Mouse (Mus musculus) liver, embryonic 12.5 days (tissue): ENCODE data around the gene Sec23b. TPM values are rescaled to one million over a fixed set of nuclear protein-coding genes. Genes with fewer than 3 reads are reported as not detected.
A peak's percentile ranks its signal among the peaks of the same experiment; 100 is the strongest.
"Not testable (repeated sequence)": the region's sequence is repeated elsewhere in the genome, so short reads cannot be mapped to it uniquely, and the experiment has no call there.

Source experiments
- ATAC-seq: fragments of 200-750 bp; cut with Nextera tagmentation; 2 replicates; pipeline ENCODE4 v1.8.0; 2017; ENCODE audit warnings: moderate number of reproducible peaks, mild to moderate bottlenecking, moderate library complexity
- H3K27ac ChIP-seq: fragments of 300-500 bp; sonication (generic); 2 replicates; pipeline ENCODE4 v1.5.1; 2016; ENCODE audit warnings: mild to moderate bottlenecking
- H3K27me3 ChIP-seq: fragments of 300-500 bp; sonication (generic); replicated peaks from 2 replicates; pipeline ENCODE4 v1.6.1; 2016; ENCODE audit warnings: mild to moderate bottlenecking, moderate library complexity
- H3K36me3 ChIP-seq: fragments of 300-500 bp; sonication (generic); 2 replicates; pipeline ENCODE4 v1.6.1; 2016; ENCODE audit warnings: mild to moderate bottlenecking, moderate library complexity
- H3K4me1 ChIP-seq: fragments of 300-500 bp; sonication (generic); 2 replicates; pipeline ENCODE4 v1.6.1; 2016
- H3K4me2 ChIP-seq: fragments of 300-500 bp; sonication (generic); 2 replicates; pipeline ENCODE4 v1.6.1; 2016; ENCODE audit warnings: mild to moderate bottlenecking, moderate library complexity
- H3K4me3 ChIP-seq: fragments of 300-500 bp; sonication (generic); 2 replicates; pipeline ENCODE4 v1.5.1; 2016; ENCODE audit warnings: mild to moderate bottlenecking, moderate library complexity
- H3K9ac ChIP-seq: fragments of 300-500 bp; sonication (generic); 2 replicates; pipeline ENCODE4 v1.6.1; 2016; ENCODE audit warnings: mild to moderate bottlenecking, moderate library complexity
- H3K9me3 ChIP-seq: fragments of 300-500 bp; sonication (generic); replicated peaks from 2 replicates; pipeline ENCODE4 v1.6.1; 2016; ENCODE audit warnings: mild to moderate bottlenecking, moderate library complexity
- WGBS: fragments of 180-500 bp; shearing (Covaris S2); methylation state at CpG from one replicate; pipeline ENCODE4 v1.1.7; 2016; ENCODE audit not compliant: insufficient replicate concordance; 5-methylcytosine and 5-hydroxymethylcytosine counted together
- polyA plus RNA-seq: library from polyadenylated mRNA; unstranded; fragments of >200 nt; fragmentation: Nextera tagmentation; extraction: Ambion mirVana; gene quantifications from 2 replicates; pipeline ENCODE4 v1.2.1, GENCODE M21; 2016

Sec23b gene
- polyA plus RNA-seq, 1 experiment from 2014 or later = 73.1 TPM

DNA sequence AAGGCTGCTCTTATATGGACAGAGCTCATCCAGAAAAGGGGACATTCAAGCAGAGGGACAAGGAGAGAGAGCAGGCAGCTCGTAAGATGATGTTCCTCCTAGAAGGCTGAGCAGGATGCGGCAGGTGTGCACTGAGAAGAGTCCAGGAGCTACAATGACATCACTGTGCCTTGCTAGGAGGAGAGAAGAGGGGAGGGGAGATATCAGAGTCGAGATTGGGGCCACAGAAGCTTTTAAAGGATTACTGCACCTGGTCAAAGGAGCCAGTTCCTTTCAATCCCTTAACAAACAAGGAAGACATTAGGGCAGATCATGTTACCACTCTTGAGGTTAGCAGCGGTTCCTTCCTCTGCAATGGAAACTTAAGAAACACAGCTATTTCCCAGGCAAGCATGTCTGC lies 8.5 kb upstream of the Sec23b start:
- no peaks in the 10 kb centered on the region for H3K27me3 ChIP-seq
- no peak overlapping the region for H3K4me2 ChIP-seq
- no peak overlapping the region for H3K4me3 ChIP-seq
- no peaks in the 10 kb centered on the region for H3K9me3 ChIP-seq
- H3K4me1 ChIP-seq = peaks cover 9% of the 10 kb centered on the region; the same call in 1 of the 2 replicates
- no peak for ATAC-seq
- H3K27ac ChIP-seq = no peak overlapping the region
- H3K9ac ChIP-seq = no peak overlapping the region
- 65% methylated on average over 4 of the region's 4 CpGs for WGBS
- peaks cover 9% of the 10 kb centered on the region for H3K36me3 ChIP-seq

DNA sequence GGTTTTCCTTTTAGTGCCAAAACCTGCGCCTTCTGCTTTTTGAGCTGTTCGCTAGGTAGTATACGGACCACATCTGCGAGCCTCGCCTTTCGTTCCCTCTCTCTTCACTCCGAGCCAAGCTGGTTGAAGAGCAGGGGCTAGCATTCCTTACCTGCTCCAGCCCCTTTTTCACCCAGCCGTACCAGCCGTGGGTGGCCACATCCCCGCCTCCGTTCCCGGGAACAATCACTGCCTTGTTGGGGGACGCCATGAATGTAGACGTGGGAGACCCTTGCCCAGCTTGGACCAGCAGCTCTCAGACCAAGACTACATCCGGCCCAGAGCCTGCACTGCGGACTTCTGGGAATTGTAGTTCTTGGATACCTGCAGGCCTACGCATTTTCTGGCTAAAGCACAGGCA lies 5.5 kb upstream of the Sec23b start, which contains the start of gene Rbbp9:
TSS of gene Rbbp9 (minus strand) at position 341 of the 400 bp plus-strand sequence.
- H3K4me1 ChIP-seq = peaks cover 13% of the 10 kb centered on the region
- peak within 1 kb of the TSS; percentile 72 for H3K4me3 ChIP-seq
- H3K9me3 ChIP-seq = no peaks in the 10 kb centered on the region
- no peaks in the 10 kb centered on the region for H3K27me3 ChIP-seq
- peaks cover 5% of the 10 kb centered on the region; the same call in 1 of the 2 replicates for H3K36me3 ChIP-seq
- H3K27ac ChIP-seq = peak within 1 kb of the TSS; percentile 60
- peak within 1 kb of the TSS; percentile 80 for H3K4me2 ChIP-seq
- WGBS = 2% methylated on average over 17 of the region's 17 CpGs
- H3K9ac ChIP-seq = peak within 1 kb of the TSS; percentile 72
- ATAC-seq = peak; percentile 79

DNA sequence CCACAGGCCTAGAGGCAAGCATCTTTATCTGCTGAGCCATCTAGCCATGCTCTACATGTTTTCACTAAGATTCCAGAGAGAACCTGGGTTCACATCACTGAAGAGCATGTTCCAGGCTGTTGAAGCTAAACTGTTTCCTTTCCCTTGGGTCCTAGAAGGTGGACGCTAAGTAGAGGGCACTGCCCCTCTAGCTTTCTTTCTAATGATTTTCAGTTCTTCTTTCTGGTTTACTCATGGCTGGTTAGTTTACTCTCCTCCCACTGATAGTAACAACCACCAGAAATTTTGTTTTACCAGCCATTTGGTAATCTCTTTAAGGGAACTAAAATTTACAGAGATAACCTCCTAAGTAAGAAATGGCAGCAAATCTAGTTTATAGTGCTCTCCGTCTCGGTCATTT lies 2.1 kb upstream of the Sec23b start:
- no peak overlapping the region for H3K4me2 ChIP-seq
- no peaks in the 10 kb centered on the region for H3K9me3 ChIP-seq
- no peaks in the 10 kb centered on the region; the same call in 1 of the 2 replicates for H3K36me3 ChIP-seq
- no peak overlapping the region for H3K4me3 ChIP-seq
- no peaks in the 10 kb centered on the region for H3K27me3 ChIP-seq
- WGBS = 93% methylated on average over 3 of the region's 3 CpGs
- H3K9ac ChIP-seq = no peak overlapping the region
- no peak overlapping the region for H3K27ac ChIP-seq
- peaks cover 30% of the 10 kb centered on the region for H3K4me1 ChIP-seq
- ATAC-seq = no peak

DNA sequence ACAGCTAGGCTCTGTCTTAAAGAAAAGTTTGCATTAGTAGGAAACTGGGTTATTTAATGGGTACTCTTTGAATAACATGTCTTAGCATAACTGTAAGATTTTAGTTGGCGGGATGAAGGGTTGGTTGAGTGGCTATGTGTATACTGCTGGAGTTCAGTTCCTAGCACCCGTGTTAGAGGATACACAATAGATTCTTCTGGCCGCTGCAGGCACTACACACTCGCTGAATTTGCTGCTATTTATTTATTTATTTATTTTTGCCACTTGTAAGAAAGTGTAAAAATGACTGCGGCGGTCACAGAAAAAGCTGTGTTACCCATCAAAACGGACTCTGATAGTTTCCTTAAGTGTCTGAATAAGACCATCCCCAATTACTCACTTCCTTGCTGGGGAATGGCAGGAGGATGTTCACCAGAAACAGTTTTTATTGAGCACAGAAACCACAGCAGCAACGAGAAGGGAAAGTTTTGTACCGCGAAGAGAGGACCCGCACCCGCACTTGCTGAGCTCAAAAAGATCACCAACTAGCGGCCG lies 676 bp upstream of the Sec23b start:
- H3K36me3 ChIP-seq = peaks cover 14% of the 10 kb centered on the region
- no peaks in the 10 kb centered on the region for H3K9me3 ChIP-seq
- H3K4me3 ChIP-seq = peak overlapping the region; percentile 82
- H3K27me3 ChIP-seq = no peaks in the 10 kb centered on the region
- peak overlapping the region; percentile 71 for H3K4me2 ChIP-seq
- H3K4me1 ChIP-seq = peaks cover 25% of the 10 kb centered on the region
- H3K27ac ChIP-seq = peak overlapping the region; percentile 80
- H3K9ac ChIP-seq = peak overlapping the region; percentile 84
- 2% methylated on average over 14 of the region's 14 CpGs for WGBS
- no peak; the same call in 1 of the 2 replicates for ATAC-seq

DNA sequence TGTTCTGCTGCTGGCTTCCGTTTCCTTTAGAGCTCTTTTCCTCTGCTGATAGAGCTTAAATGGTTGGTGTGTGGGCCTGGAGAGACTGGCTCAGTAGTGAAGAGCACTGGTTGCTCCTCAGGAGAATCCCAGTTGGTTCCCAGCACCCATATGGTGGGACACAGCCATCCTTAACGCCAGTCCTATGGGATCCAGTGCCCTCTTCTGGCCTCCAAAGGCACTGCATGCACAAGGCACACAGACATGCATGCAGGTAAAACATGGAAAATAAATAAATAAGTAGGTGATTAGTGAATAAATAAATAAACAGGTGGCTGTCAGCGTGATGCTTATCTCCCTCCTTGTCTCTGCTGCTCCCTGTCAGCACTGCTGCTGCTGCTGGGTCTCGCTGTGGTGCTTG lies 32.7 kb downstream of the Sec23b start:
- peaks cover 4% of the 10 kb centered on the region for H3K4me1 ChIP-seq
- H3K9me3 ChIP-seq = no peaks in the 10 kb centered on the region
- no peaks in the 10 kb centered on the region for H3K27me3 ChIP-seq
- WGBS = 67% methylated on average over 4 of the region's 4 CpGs
- no peak overlapping the region for H3K4me2 ChIP-seq
- no peak overlapping the region for H3K4me3 ChIP-seq
- H3K9ac ChIP-seq = no peak overlapping the region
- peaks cover 75% of the 10 kb centered on the region for H3K36me3 ChIP-seq
- H3K27ac ChIP-seq = no peak overlapping the region
- no peak for ATAC-seq

DNA sequence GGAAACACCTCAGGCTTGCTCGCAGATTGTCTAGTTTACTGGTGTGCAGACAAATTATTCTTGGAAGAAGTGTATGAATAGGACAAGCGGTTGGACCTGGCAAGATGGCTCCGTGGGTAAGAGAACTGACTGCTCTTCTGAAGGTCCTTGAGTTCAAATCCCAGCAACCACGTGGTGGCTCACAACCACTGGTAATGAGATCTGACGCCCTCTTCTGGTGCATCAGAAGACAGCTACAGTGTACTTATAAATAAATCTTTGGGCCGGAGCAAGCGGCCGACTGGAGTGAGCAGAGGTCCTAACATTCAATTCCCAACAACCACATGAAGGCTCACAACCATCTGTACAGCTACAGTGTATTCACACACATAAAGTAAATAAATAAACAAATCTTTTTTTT lies 37.0 kb downstream of the Sec23b start:
- peaks cover 13% of the 10 kb centered on the region for H3K4me1 ChIP-seq
- H3K36me3 ChIP-seq = peaks cover 40% of the 10 kb centered on the region
- H3K4me2 ChIP-seq, ATAC-seq, H3K9me3 ChIP-seq, H3K27me3 ChIP-seq, H3K4me3 ChIP-seq, H3K9ac ChIP-seq, H3K27ac ChIP-seq: not testable (repeated sequence)
- 61% methylated on average over 8 of the region's 8 CpGs for WGBS

DNA sequence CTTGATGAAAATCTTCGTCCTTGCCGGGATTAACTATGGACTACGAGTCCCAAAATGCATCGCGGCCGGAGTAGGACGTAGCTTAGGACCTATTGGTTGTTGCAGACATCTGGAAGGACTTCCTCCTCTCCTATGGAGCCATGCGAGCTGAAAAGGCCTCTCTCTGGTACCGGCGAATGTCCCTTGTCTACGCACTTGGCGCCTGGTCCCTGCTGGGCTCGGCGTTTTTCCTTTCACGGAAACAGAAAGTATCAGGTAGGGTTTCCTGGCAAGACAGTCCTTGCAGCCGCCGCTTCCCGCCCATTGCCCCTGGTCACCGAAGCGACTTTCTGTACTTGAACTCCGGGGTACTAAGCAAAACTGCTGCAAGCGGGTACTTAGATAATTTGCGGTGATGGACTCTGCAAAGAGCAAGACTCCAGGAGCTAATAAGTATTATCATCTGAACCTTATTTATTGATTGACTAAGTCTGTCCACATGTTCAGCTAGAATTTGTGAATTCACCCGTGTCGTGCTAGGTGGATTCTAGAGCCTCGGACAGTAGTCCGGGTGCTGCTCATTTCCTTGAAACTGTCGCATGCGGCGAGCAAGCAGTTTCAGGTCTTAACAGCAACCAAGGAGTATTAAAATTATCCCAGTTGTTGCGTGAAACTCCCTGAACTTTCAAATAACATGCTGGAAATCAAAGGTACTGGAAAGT lies 38.1 kb downstream of the Sec23b start, which contains the start of gene Smim26:
TSS of gene Smim26 (plus strand) at position 104 of the 701 bp plus-strand sequence.
- Histone ChIP-seq H3K4me2 (peak within 1 kb of the TSS; percentile 65), H3K4me3 (peak within 1 kb of the TSS; percentile 71), H3K4me1 (peaks cover 13% of the 10 kb centered on the region), H3K27me3 (no peaks in the 10 kb centered on the region), H3K27ac (no peak within 1 kb of the TSS), H3K9me3 (no peaks in the 10 kb centered on the region), H3K9ac (peak within 1 kb of the TSS; percentile 76), H3K36me3 (peaks cover 29% of the 10 kb centered on the region)
- peak; percentile 96 for ATAC-seq
- WGBS = under 1% methylated on average over 31 of the region's 31 CpGs

DNA sequence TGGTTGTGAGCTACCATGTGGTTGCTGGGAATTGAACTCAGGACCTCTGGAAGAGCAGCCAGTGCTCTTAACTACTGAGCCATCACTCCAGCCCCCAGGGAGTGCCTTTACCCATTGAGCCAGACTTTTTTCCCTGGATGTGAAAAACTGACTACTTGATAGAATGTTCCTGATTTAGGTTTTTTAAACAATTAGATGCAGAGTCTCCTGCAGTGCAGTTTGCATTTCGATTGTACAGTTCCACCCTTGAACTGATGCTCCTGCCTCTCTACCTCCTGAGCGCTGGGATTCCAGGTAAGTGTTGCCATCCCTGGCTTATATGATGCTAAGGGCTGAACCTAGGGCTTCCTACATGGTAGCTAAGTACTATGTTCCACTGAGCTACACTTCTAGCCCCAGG lies 42.0 kb downstream of the Sec23b start:
- 62% methylated on average over 2 of the region's 2 CpGs for WGBS
- Histone ChIP-seq H3K27ac (no peak overlapping the region), H3K4me1 (peaks cover 26% of the 10 kb centered on the region), H3K4me3 (no peak overlapping the region), H3K36me3 (peaks cover 5% of the 10 kb centered on the region; the same call in 1 of the 2 replicates), H3K4me2 (no peak overlapping the region), H3K27me3 (no peaks in the 10 kb centered on the region), H3K9me3 (no peaks in the 10 kb centered on the region), H3K9ac (no peak overlapping the region)
- no peak for ATAC-seq

DNA sequence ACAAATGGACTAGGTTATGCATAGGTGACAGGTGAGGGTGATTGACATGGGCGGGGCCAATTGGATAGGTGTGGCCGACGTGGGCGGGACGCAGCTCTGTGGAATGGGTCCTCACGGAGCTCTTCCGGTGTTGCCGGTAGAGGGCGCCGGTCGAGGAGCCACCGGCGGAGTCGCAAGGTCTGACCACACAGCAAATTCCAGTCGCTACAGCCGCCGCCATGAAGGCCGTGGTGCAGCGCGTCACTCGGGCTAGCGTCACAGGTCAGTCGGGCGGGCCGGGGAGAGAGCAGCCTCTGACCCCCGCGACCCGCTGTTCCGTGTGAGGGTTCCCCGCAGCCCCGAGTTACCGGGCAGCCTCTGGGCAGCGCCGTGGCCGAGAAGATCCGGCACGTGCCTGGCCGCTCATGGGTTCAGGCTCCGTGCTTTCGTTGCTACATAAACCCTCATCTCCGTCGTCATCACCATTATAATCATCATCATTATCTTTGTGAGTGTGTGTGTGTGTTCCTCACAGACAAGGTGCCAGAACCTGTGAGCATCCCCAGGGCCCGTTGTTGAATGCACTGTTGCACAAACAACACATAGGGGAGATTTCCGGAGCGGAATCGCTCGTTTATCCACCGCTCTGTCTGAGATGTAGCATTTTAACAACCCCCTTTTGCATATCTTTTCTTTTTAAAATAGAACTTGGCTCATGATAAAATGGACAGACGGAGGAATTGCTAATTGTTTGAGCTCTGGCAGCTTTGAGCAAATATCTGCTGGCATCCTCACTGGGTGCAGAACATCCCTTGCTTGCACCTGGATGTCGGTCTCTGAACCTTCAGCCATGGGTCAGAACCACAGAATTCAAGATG lies 44.0 kb downstream of the Sec23b start, which contains the start of gene Dtd1:
TSS of gene Dtd1 (plus strand) at position 67 of the 857 bp plus-strand sequence.
- peak within 1 kb of the TSS; percentile 73 for H3K4me3 ChIP-seq
- peak within 1 kb of the TSS; percentile 85 for H3K9ac ChIP-seq
- H3K4me2 ChIP-seq = peak within 1 kb of the TSS; percentile 81
- 3% methylated on average over 50 of the region's 50 CpGs for WGBS
- peaks cover 14% of the 10 kb centered on the region for H3K4me1 ChIP-seq
- H3K27ac ChIP-seq = peak within 1 kb of the TSS; percentile 68
- H3K36me3 ChIP-seq = peaks cover 5% of the 10 kb centered on the region; the same call in 1 of the 2 replicates
- no peaks in the 10 kb centered on the region for H3K27me3 ChIP-seq
- ATAC-seq = peak; percentile 97
- H3K9me3 ChIP-seq = no peaks in the 10 kb centered on the region

DNA sequence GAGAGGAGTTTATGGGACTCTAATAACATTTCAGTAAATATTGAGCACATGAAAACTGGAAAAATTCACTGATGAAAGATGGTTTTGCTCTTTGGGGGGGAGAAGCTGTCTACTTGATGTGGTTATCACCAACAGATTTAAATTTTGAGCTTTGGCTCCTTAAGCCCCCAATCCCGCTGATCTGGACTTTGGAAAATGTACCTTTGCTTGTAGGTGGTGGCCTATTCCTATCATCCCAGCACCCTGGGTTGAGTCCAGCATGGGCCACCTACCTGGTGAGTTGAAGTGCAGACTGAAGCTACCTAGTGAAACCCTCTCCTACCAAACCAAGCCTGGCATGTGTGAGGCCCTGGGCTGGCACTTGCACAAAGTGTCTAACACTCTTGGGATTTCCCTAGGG lies 45.5 kb downstream of the Sec23b start:
- peaks cover 5% of the 10 kb centered on the region; the same call in 1 of the 2 replicates for H3K36me3 ChIP-seq
- WGBS = 73% methylated on average over 1 of the region's 1 CpGs
- H3K4me2 ChIP-seq = no peak overlapping the region
- H3K4me3 ChIP-seq = no peak overlapping the region
- H3K27ac ChIP-seq = no peak overlapping the region
- no peak overlapping the region for H3K9ac ChIP-seq
- no peaks in the 10 kb centered on the region for H3K27me3 ChIP-seq
- no peak for ATAC-seq
- no peaks in the 10 kb centered on the region for H3K9me3 ChIP-seq
- H3K4me1 ChIP-seq = peaks cover 14% of the 10 kb centered on the region

DNA sequence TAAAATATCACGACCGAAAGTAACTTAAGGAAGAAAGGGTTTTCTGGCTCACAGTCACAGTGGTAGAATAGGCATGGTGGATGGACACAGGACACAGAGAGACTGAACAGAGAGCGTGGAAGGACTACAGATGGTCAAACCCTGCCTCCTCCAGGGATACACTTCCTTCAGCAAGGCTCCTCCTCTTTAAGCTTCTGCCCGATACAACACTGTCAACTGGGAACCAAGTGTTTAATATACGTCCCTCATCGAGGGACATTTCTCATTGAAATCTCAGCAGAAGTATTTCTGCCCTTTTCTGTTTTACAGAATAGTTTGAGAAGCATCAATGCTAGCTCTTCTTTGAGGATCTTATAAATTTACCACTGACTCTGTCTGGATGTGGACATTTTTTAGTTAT lies 57.9 kb downstream of the Sec23b start:
- H3K4me3 ChIP-seq = no peak overlapping the region
- H3K27me3 ChIP-seq = no peaks in the 10 kb centered on the region
- no peak for ATAC-seq
- H3K4me2 ChIP-seq = no peak overlapping the region
- H3K36me3 ChIP-seq = 0 out of 2 replicates have a peak, but pooled peaks cover 3% of the 10 kb centered on the region
- 81% methylated on average over 6 of the region's 6 CpGs for WGBS
- H3K9me3 ChIP-seq = no peaks in the 10 kb centered on the region
- no peak overlapping the region for H3K27ac ChIP-seq
- H3K4me1 ChIP-seq = peaks cover 12% of the 10 kb centered on the region
- H3K9ac ChIP-seq = no peak overlapping the region
